Mouse (Mus musculus): ENCODE results near the gene Tpcn1. TPM values are rescaled to one million over a fixed set of nuclear protein-coding genes. Genes with fewer than 3 reads are reported as not detected.

The Tpcn1 gene
- polyA plus RNA-seq, 1 experiment from 2014 or later, result 24.8 TPM

DNA sequence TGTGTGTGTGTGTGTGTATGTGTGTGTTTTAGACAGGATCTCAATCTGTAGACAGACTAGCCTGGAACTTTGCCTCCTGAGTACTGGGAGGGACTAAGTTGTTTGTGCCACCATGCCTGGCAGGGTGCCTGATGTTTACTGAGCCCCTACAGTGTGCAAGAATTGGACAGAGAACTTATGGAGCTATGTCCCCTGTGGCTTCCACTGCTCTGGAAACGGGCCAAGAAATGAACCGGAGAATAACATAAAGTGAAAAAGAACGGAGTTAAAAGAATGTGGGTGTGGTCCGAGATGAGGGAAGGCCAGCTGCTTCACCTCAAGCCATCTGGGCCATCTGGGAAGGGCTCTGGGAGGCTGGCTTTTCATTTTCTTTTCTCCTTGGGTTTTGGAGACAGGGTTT is 73.7 kb downstream of the Tpcn1 start:
- no peaks in the 10 kb centered on the region for H3K9me3 ChIP-seq (ENCODE audit: control insufficient read depth, low read length)
- DNase-seq (ENCODE audit: low spot score), result peak; percentile 86
- 0 out of 2 replicates have a peak, but pooled peaks have one; percentile 26 for ATAC-seq (ENCODE audit: low read depth)
- H3K4me3 ChIP-seq (ENCODE audit: low read depth, low read length), result no peak overlapping the region
- 9% methylated on average over 4 of the region's 4 CpGs for WGBS
- H3K27me3 ChIP-seq (replicated peaks; ENCODE audit: control insufficient read depth, insufficient read depth, low read length), result 0 out of 2 replicates have a peak, but pooled peaks cover 5% of the 10 kb centered on the region
- 0 out of 2 replicates have a peak overlapping the region, but pooled peaks have one; percentile 8 for H3K9ac ChIP-seq (ENCODE audit: low read depth, low read length)
- H3K36me3 ChIP-seq (ENCODE audit: control insufficient read depth, insufficient read depth, low read length), result no peaks in the 10 kb centered on the region
- H3K27ac ChIP-seq (replicated peaks; ENCODE audit: low read depth, low read length), result peak overlapping the region; percentile 68
- H3K4me1 ChIP-seq (ENCODE audit: control insufficient read depth, insufficient read depth, low read length), result peaks cover 19% of the 10 kb centered on the region
- peak overlapping the region; percentile 18; the same call in 1 of the 2 replicates for H3K4me2 ChIP-seq (ENCODE audit: low read depth, low read length)

- H3K4me1 ChIP-seq (ENCODE audit: control insufficient read depth, insufficient read depth, low read length), result peaks cover 19% of the 10 kb centered on the region
- peak overlapping the region; percentile 68 for H3K27ac ChIP-seq (replicated peaks; ENCODE audit: low read depth, low read length)
- H3K27me3 ChIP-seq (replicated peaks; ENCODE audit: control insufficient read depth, insufficient read depth, low read length), result 0 out of 2 replicates have a peak, but pooled peaks cover 5% of the 10 kb centered on the region
- peak; percentile 71 for DNase-seq (ENCODE audit: low spot score)
- no peak overlapping the region for H3K9ac ChIP-seq (ENCODE audit: low read depth, low read length)
- 82% methylated on average over 9 of the region's 9 CpGs for WGBS
- no peak overlapping the region for H3K4me3 ChIP-seq (ENCODE audit: low read depth, low read length)
- H3K4me2 ChIP-seq (ENCODE audit: low read depth, low read length), result no peak overlapping the region
- H3K9me3 ChIP-seq (ENCODE audit: control insufficient read depth, low read length), result no peaks in the 10 kb centered on the region
- no peaks in the 10 kb centered on the region for H3K36me3 ChIP-seq (ENCODE audit: control insufficient read depth, insufficient read depth, low read length)
- ATAC-seq (ENCODE audit: low read depth), result peak; percentile 37
Measured at GRCm38 (mm10) chr5:120514031-120514677, 74.3 kb downstream of the Tpcn1 start.

DNA sequence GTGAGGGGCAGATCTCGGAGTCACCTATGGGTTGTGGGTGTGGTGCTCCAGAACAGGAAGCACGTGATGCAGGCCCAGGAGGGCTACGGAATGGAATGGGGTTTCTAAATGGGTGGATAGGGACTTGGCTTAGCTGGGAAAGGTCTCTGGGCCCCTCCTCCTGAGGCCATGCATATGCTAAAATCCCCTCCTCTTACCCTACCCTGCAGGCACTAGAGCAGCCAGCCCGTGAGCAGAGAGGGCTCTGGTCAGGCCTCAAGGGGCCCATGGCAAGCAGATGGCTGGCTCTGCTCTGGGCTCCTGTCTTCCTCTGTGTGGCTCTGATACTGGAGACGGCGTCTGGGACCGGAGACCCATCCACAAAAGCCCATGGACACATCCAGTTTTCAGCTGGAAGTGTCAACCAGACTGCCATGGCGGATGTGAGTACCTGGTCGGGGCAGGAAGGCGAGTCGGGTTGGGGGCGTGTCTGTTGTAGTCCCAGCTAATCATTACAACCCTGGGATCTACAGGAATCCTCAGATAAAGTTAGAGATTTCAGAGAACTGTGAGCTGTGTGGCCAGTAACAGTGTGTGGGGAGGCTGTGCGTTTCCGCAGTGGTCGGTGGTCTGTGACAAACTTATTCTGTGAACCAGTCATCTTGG is 75.4 kb downstream of the Tpcn1 start:
- DNase-seq (ENCODE audit: low spot score) (no peak), ATAC-seq (ENCODE audit: low read depth) (no peak)
- WGBS, result 46% methylated on average over 14 of the region's 15 CpGs
- H3K4me3 ChIP-seq (ENCODE audit: low read depth, low read length), result no peak overlapping the region
- no peak overlapping the region for H3K9ac ChIP-seq (ENCODE audit: low read depth, low read length)
- H3K36me3 ChIP-seq (ENCODE audit: control insufficient read depth, insufficient read depth, low read length), result no peaks in the 10 kb centered on the region
- H3K27me3 ChIP-seq (replicated peaks; ENCODE audit: control insufficient read depth, insufficient read depth, low read length), result 0 out of 2 replicates have a peak, but pooled peaks cover 5% of the 10 kb centered on the region
- no peak overlapping the region for H3K27ac ChIP-seq (replicated peaks; ENCODE audit: low read depth, low read length)
- H3K9me3 ChIP-seq (ENCODE audit: control insufficient read depth, low read length), result no peaks in the 10 kb centered on the region
- peaks cover 19% of the 10 kb centered on the region for H3K4me1 ChIP-seq (ENCODE audit: control insufficient read depth, insufficient read depth, low read length)
- 0 out of 2 replicates have a peak overlapping the region, but pooled peaks have one; percentile 7 for H3K4me2 ChIP-seq (ENCODE audit: low read depth, low read length)

GRCm38 (mm10) chr5:120511643-120512220 is 76.7 kb downstream of the Tpcn1 start:
- H3K4me1 ChIP-seq (ENCODE audit: control insufficient read depth, insufficient read depth, low read length), result peaks cover 19% of the 10 kb centered on the region
- H3K4me2 ChIP-seq (ENCODE audit: low read depth, low read length), result peak overlapping the region; percentile 73
- H3K9ac ChIP-seq (ENCODE audit: low read depth, low read length), result peak overlapping the region; percentile 62
- ATAC-seq (ENCODE audit: low read depth) (no peak), DNase-seq (ENCODE audit: low spot score) (no peak)
- H3K27me3 ChIP-seq (replicated peaks; ENCODE audit: control insufficient read depth, insufficient read depth, low read length), result 0 out of 2 replicates have a peak, but pooled peaks cover 5% of the 10 kb centered on the region
- H3K27ac ChIP-seq (replicated peaks; ENCODE audit: low read depth, low read length), result no peak overlapping the region
- H3K9me3 ChIP-seq (ENCODE audit: control insufficient read depth, low read length), result no peaks in the 10 kb centered on the region
- H3K36me3 ChIP-seq (ENCODE audit: control insufficient read depth, insufficient read depth, low read length), result no peaks in the 10 kb centered on the region
- H3K4me3 ChIP-seq (ENCODE audit: low read depth, low read length), result peak overlapping the region; percentile 56
- 31% methylated on average over 13 of the region's 14 CpGs for WGBS

GRCm38 (mm10) chr5:120510982-120511642 is 77.4 kb downstream of the Tpcn1 start, which contains the start of gene Slc8b1:
Gene Slc8b1, plus strand, starts transcription at chr5:120511168.
- under 1% methylated on average over 27 of the region's 36 CpGs for WGBS
- peak; percentile 94 for DNase-seq (ENCODE audit: low spot score)
- Histone ChIP-seq H3K9me3 (ENCODE audit: control insufficient read depth, low read length) (no peaks in the 10 kb centered on the region), H3K36me3 (ENCODE audit: control insufficient read depth, insufficient read depth, low read length) (no peaks in the 10 kb centered on the region), H3K27ac (replicated peaks; ENCODE audit: low read depth, low read length) (no peak within 1 kb of the TSS), H3K4me1 (ENCODE audit: control insufficient read depth, insufficient read depth, low read length) (peaks cover 19% of the 10 kb centered on the region), H3K4me3 (ENCODE audit: low read depth, low read length) (peak within 1 kb of the TSS; percentile 56), H3K4me2 (ENCODE audit: low read depth, low read length) (peak within 1 kb of the TSS; percentile 73), H3K9ac (ENCODE audit: low read depth, low read length) (peak within 1 kb of the TSS; percentile 62), H3K27me3 (replicated peaks; ENCODE audit: control insufficient read depth, insufficient read depth, low read length) (0 out of 2 replicates have a peak, but pooled peaks cover 5% of the 10 kb centered on the region)
- ATAC-seq (ENCODE audit: low read depth), result peak; percentile 85

DNA sequence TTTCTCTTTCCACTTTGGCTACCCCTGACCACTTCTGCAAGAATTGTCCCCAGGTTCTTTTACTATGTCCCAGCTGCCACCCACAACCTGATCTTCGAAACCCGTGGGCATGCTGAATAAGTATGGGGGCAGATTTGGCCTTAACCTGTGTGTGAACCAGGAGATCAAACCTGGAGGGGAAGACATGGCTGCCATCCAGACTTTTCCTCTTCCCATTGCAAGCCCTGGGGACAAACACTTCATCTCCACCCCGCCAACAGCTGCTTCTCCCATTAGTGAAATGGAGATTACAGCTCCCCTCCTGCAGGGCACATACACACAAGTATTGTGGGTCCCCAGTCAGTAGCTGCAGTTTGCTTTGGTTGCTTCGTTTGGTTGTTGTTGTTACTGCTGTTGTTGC is 81.2 kb downstream of the Tpcn1 start:
- no peaks in the 10 kb centered on the region for H3K36me3 ChIP-seq (ENCODE audit: control insufficient read depth, insufficient read depth, low read length)
- no peak overlapping the region for H3K9ac ChIP-seq (ENCODE audit: low read depth, low read length)
- no peak overlapping the region for H3K4me2 ChIP-seq (ENCODE audit: low read depth, low read length)
- H3K9me3 ChIP-seq (ENCODE audit: control insufficient read depth, low read length), result no peaks in the 10 kb centered on the region
- DNase-seq (ENCODE audit: low spot score) (no peak), ATAC-seq (ENCODE audit: low read depth) (no peak)
- 51% methylated on average over 4 of the region's 4 CpGs for WGBS
- H3K27ac ChIP-seq (replicated peaks; ENCODE audit: low read depth, low read length), result no peak overlapping the region
- no peak overlapping the region for H3K4me3 ChIP-seq (ENCODE audit: low read depth, low read length)
- H3K27me3 ChIP-seq (replicated peaks; ENCODE audit: control insufficient read depth, insufficient read depth, low read length), result 0 out of 2 replicates have a peak, but pooled peaks cover 5% of the 10 kb centered on the region
- peaks cover 11% of the 10 kb centered on the region for H3K4me1 ChIP-seq (ENCODE audit: control insufficient read depth, insufficient read depth, low read length)

GRCm38 (mm10) chr5:120506490-120506889 is 82.0 kb downstream of the Tpcn1 start:
- ATAC-seq (ENCODE audit: low read depth) (peak; percentile 7; the same call in 1 of the 2 replicates), DNase-seq (ENCODE audit: low spot score) (peak; percentile 68)
- Histone ChIP-seq H3K27me3 (replicated peaks; ENCODE audit: control insufficient read depth, insufficient read depth, low read length) (no peaks in the 10 kb centered on the region), H3K9ac (ENCODE audit: low read depth, low read length) (no peak overlapping the region), H3K4me3 (ENCODE audit: low read depth, low read length) (no peak overlapping the region), H3K9me3 (ENCODE audit: control insufficient read depth, low read length) (no peaks in the 10 kb centered on the region), H3K4me2 (ENCODE audit: low read depth, low read length) (no peak overlapping the region), H3K27ac (replicated peaks; ENCODE audit: low read depth, low read length) (no peak overlapping the region), H3K4me1 (ENCODE audit: control insufficient read depth, insufficient read depth, low read length) (peaks cover 12% of the 10 kb centered on the region), H3K36me3 (ENCODE audit: control insufficient read depth, insufficient read depth, low read length) (no peaks in the 10 kb centered on the region)
- 44% methylated on average over 9 of the region's 9 CpGs for WGBS

DNA sequence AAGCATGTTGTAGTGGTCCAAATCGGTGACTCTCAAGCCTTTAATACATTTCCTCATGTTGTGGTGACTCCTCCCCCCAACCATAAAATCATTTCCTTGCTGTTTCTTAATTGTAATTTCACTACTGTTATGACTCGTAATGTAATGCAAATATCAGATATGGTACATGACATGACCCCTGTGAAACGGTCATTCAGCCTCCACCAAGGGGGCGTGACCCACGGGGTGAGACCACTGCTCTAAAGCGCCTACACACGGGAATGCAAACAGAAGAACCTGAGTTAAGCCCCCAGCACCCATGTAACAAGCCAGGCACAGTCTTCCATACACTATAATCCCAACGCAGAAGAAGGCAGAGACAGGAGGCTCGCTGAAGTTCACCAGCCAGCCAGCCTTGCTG is 82.7 kb downstream of the Tpcn1 start:
- no peak overlapping the region for H3K4me2 ChIP-seq (ENCODE audit: low read depth, low read length)
- ATAC-seq (ENCODE audit: low read depth) (no peak), DNase-seq (ENCODE audit: low spot score) (no peak)
- no peaks in the 10 kb centered on the region for H3K27me3 ChIP-seq (replicated peaks; ENCODE audit: control insufficient read depth, insufficient read depth, low read length)
- no peak overlapping the region for H3K27ac ChIP-seq (replicated peaks; ENCODE audit: low read depth, low read length)
- H3K9ac ChIP-seq (ENCODE audit: low read depth, low read length), result 0 out of 2 replicates have a peak overlapping the region, but pooled peaks have one; percentile 2
- no peak overlapping the region for H3K4me3 ChIP-seq (ENCODE audit: low read depth, low read length)
- H3K4me1 ChIP-seq (ENCODE audit: control insufficient read depth, insufficient read depth, low read length), result peaks cover 9% of the 10 kb centered on the region
- WGBS, result 73% methylated on average over 9 of the region's 9 CpGs
- no peaks in the 10 kb centered on the region for H3K36me3 ChIP-seq (ENCODE audit: control insufficient read depth, insufficient read depth, low read length)
- no peaks in the 10 kb centered on the region for H3K9me3 ChIP-seq (ENCODE audit: control insufficient read depth, low read length)
